11 mouse cellular contexts compared by ENCODE assay signal in the genomic region with DNA sequence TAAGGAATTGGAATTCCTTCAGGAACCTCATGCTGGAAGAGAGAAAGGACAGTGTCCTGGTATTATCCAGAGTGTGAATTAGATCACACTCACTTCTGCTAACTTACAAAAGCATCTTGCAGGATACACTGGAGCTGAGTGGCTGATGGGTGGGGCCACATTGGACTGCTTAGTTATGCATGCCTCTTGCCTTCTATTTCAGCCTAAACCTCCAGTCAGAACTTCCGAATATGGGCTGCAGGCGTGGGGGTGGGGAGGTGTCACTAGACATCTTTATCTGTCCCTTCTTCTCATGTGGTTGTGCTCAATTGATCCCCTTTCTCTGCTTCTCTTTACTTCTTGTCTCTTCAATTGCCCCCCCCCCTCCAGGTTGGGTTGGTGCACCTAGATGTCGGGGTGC.
"Had no signal": no experiment of that assay in that cellular context is flagged by ENCODE, and none has a peak within 500 bp of the region (broad histone marks: within the 10 kb centered on the region; RNA-seq: fewer than 3 reads in every experiment).

No protein-coding gene starts in this region.

- H3K4me3 ChIP-seq: layer of hippocampus, adult 2 months; left cerebral cortex, adult 2 months; liver, embryonic 13.5 days had no signal

- H3K27me3 ChIP-seq: liver, embryonic 13.5 days had no signal

- H3K9me3 ChIP-seq: liver, embryonic 13.5 days had no signal

- H3K27ac ChIP-seq: layer of hippocampus, adult 2 months; left cerebral cortex, adult 2 months; liver, embryonic 13.5 days had no signal

- DNase-seq: kidney, postnatal 4 days; layer of hippocampus, adult 9-11 months; liver, embryonic 13.5 days; lung, adult 2 months; lung, postnatal 14 days; lung, postnatal 4 days; midbrain, embryonic 14.5 days; thymus, adult 18-20 months; thymus, postnatal 4 days had no signal

- H3K9ac ChIP-seq: liver, embryonic 13.5 days had no signal

- H3K36me3 ChIP-seq: liver, embryonic 13.5 days had no signal

- H3K4me2 ChIP-seq: liver, embryonic 13.5 days had no signal
